Mouse (Mus musculus): Measurements from ENCODE around the gene Trim38.

The Trim38 gene

GRCm38 (mm10) chr13:23761871-23762821, 7.6 kb upstream of the Trim38 start, which contains the start of gene Hist1h3a:
Gene Hist1h3a (minus strand): TSS chr13:23762386.
- DNase-seq = peak; percentile 81

GRCm38 (mm10) chr13:23763242-23763585, 6.5 kb upstream of the Trim38 start:
- DNase-seq = no peak

GRCm38 (mm10) chr13:23763586-23764323, 6.0 kb upstream of the Trim38 start, which contains the start of gene Hist1h1a:
Gene Hist1h1a (plus strand): TSS chr13:23763666.
- DNase-seq = peak; percentile 83

DNA sequence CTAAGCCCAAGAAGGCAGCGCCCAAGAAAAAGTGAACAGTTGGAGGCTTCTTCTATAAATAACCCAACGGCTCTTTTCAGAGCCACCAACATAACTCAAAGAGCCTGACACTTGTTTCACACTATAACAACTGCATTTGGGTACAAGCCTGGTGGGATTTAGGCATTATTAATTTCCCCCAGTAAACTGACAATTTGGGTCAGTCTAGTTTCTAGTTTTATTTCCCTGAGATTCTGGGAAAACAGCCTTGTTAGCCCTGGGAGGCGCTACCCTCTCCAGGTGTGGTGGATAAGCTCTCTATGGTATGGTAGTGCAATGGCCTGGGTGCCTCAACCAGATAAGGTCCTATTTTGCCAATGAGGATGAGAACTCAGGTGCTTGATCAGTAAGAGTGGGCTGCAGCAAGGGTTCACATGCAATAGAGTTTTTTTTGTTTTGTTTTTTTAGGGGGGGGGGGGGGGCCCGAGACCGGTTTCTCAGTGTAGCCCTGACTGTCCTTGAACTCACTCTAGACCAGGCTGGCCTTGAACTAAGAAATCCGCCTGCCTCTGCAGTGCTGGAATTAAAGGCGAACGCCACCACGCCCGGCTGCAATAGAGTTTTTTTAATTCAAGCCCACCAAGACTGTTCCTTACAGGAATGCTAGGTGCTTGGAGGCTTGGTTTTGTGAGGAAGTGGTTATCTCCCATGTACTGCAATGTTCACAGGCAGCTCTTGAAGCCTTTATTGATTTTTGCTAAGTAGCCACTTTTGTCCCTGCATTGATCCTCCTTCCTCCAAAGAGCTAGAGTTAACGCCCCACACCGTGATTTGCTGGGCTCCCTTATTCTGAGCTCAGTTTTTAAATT, 5.2 kb upstream of the Trim38 start:
- DNase-seq = no peak

DNA sequence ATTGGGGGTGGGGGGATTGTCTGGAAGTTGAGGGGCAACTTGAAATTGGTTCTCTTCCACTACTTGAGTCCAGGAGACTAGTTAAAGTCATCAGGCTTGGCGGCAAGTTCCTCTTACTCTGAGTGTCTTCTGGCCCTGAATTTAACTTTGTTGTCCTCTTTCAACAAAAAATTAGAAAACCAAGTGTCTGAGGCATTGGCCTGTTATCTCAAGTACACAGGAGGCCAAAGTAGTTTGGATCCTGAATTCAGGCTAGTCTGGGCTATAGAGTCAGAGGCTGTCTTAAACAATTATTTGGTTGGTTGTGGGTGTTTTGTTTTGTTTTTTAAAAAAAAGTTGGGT, 4.6 kb upstream of the Trim38 start:
- no peak for DNase-seq

GRCm38 (mm10) chr13:23766772-23767171, 2.9 kb upstream of the Trim38 start:
- DNase-seq = no peak

DNA sequence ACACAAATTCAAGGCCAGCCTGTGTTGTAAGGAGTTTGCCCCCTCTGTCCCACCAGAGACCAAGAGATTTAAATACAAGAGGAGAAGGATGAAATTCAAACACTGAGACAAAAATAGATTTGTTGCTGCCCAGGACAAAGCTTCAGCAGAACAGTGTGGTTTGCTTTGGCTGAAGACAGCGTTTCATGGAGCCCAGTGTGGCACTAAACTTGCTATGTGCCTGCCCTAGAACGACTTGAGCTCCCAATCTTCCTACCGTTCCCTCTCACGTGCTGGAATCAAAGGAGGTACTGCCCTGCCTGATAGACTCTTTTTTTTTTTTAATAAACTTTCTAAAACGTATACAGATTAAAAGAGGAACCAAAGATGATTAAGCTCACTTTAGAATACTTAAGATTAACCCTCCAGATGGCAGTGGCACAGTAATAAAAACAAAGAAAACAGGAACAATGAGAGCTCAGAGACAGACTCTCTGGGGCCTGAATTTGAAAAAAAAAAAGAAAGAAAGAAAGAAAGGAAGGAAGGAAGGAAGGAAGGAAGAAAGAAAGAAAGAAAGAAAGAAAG, 797 bp upstream of the Trim38 start:
- no peak for DNase-seq

DNA sequence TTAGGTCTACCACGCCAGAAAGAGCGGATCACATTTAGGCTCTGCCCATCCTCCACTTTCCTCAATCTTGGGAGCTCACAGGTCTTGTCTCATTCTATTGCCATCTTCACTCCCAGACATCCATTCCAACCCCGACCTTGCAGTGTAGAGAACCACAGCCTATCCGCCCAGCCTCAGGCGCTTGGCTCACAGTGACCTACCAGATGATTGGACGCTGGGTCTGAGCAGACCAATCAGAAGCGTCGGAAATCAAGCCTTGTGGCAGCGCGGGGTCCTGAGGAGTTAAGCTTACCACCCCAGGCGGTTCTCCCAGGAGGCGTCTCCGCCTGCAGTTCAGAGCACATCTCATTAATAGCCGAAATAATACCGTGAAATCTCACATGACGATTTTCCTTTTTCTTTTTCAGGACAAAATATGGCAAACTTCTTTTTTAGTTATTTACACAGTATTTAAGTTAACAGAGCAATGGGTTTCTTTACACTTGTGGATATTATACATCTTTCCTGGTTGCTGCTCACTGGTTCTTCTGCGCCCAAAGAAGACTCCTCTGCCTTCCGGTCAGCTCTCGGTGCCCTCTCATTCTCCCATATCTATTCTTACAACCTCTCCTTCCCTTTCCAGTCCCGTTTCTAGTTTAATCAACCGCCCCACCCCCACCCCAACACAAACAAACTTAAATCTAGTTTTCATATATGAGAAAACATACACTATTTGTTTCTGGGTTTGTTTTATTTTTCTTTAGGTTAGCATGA, 3.0 kb downstream of the Trim38 start:
- DNase-seq = no peak

DNA sequence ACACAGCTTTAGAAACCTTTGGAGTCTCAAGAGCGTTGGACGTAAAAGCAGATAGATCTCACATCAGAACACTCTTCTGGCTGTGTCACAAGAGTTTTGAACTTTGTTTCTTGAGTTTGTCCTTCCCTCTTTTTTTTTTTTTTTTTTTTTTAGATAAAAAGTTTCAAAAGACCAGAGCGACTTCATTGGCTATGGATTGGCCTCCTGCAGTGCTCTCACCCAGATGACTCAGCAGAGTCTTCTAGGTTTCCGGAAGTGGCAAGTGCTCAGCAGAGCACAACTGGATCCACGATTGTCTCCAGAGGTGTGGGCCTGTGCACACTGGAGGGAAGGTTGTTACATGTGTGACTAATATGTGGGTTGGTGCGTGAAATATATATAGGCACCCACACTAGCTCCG, 8.6 kb downstream of the Trim38 start:
- no peak for DNase-seq

DNA sequence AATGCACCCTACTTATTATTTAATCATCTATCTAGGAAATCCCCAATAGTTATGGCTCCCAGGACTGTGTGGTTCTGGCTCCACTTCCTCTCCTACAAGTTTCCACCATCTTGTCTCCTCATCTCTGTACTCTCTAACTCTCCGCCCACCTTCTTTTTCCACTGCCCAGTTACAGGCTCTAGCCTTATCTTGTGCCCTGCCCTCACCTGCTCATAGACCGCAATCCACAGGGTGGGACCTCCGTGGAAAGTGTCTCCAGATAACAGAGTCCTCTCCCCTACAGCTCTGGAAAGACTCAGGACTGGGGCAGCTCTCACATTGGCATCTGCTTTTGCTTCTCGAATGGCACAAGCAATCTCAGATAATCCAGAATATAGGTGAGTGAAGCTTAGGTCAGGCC, 9.3 kb downstream of the Trim38 start:
- no peak for DNase-seq

DNA sequence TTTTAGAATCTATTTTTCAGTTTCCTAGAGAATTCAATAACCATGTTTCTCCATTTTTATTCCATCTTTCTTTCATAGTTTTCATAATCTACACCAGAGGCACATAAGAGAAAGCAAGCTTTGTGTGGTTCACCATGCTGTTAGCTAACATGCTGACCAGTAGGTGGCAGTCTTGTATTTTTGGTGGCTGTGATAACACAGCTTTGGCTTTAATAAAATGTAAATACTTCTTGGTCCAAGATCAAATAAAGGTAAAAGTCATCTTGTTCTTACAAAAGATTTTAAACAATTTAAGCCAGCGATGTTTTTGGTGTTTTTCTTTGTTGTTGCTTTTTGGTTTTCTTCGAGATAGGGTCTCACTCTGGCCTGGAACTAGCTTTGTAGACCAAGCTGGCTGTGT, 22.8 kb downstream of the Trim38 start:
- peak; percentile 7 for DNase-seq

DNA sequence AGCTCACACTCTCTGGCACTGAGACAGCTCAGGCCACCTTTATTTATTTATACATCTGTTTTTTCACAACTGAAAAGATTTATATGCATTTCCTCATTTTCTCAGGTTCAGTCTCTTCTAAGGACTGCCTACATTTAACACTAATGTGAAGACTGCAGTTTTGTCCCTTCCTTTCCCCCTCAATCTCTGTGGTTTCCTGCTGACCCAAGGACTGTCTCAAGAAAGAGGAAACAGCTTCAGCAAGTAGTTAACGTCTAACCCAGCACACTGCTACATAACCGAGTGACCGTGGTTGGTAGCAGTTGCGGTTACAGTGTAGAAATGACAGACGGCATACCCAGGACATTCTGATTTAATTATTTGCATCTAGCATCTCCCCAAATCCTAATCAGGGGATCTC, 29.7 kb downstream of the Trim38 start:
- no peak for DNase-seq

GRCm38 (mm10) chr13:23804532-23804931, 34.8 kb downstream of the Trim38 start:
- no peak for DNase-seq

DNA sequence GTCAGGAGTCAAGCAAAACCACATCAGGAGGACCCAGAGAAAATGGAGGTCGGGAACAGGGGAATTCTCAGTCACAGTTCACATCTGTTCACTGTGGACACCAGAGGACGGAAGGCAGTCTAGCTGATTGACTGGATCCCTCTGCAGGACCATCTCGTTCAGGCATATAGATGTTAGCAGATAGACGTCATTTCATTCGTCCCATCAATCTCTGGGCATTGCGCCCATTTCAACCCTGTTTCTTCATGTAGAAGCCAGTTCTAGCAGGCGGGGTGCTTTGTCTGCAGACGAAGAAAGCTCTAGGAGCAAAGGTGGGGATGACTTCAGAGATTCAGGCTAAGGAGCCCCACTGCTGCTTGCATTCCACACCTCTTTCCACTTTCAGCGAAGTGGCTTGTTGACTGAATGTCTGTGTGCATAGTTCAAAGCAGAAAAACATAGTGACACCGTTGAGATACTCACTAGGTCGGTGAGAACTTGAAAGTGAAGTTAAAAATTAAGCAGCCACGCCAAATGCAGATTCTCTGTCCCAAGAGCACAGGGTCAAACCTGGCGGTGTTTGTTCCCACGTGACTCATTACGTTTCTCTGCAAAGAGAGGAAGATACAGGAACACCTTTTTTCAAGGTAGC, 36.8 kb downstream of the Trim38 start, which contains the start of gene Slc17a2:
Gene Slc17a2 (plus strand): TSS at position 572 of the 631 bp plus-strand sequence.
- DNase-seq = no peak

DNA sequence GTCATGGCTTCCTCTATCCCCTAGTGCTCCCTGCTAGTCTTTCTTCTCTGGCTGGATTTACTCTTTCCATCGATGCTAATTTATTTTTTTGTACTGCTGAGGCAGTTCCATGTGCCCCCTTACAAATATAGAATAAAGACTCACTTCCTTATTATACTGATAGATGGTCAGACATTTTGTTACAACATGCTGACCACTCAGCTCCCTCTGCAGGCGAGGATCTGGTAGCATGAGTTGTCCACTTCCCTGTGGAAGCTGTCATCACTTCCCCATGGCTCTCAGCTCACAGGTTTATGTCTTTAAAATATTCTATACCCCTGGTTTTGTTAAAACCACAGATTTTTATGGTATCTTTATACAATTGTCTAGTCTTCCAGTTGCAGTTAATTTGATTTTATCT, 46.4 kb downstream of the Trim38 start:
- no peak for DNase-seq

DNA sequence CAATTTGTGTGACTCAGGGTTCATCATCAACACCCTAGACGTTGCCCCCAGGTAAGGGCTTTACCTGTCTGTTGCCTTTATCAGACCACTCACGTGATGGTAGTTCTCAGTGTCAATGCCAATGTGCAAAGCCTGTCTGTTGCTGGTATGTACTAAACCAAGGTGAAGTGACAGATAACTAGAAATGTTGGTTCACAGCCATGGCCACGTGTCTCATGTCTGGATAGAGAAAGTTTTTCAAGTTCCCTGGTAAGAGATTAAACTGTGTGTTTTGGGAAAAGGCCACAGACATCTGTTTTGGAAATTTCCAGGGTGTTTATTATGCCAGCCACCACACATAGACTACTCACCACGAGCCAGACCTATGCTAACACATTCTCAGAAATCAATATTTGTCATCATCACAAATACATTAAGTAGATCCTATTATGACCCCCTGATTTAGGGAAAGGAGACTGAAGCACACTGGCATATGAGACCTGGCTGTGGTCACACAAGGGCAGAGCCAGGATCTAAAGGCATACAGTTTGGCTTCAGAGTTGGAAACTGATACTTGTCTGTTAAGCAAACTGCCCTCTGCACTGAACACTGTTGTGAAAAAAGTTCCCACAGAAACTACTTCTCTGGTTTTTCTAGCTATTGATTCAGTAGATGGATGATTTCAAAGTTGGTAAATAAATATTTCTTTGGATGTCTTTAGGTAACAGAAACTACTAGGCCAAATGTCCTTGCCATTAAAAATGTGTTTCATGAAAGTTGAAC, 50.6 kb downstream of the Trim38 start:
- DNase-seq = no peak

- DNase-seq = no peak
Observed at GRCm38 (mm10) chr13:23822213-23822612, 52.5 kb downstream of the Trim38 start.

- no peak for DNase-seq
Observed at GRCm38 (mm10) chr13:23826606-23827005, 56.9 kb downstream of the Trim38 start.

- DNase-seq = no peak
Observed at GRCm38 (mm10) chr13:23833053-23833452, 63.3 kb downstream of the Trim38 start.

DNA sequence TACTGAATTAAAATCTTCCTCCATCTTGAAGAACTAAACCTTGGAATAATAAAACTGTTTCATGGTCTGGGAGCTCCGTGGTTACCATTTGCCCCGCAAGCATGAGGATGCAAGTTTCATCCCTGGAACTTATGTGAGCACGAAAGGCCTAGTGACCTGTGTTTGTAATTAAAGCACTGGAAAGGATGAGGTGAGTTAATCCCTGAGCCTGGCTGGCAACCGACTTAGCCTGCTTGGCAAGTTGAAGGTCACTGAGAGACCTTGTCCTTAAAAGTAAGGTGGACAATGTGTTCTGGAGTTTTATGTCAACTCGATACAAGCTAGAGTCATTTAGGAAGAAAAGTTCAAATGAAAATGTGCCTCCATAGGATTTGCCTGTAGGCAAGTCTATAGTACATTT, 65.1 kb downstream of the Trim38 start:
- no peak for DNase-seq

DNA sequence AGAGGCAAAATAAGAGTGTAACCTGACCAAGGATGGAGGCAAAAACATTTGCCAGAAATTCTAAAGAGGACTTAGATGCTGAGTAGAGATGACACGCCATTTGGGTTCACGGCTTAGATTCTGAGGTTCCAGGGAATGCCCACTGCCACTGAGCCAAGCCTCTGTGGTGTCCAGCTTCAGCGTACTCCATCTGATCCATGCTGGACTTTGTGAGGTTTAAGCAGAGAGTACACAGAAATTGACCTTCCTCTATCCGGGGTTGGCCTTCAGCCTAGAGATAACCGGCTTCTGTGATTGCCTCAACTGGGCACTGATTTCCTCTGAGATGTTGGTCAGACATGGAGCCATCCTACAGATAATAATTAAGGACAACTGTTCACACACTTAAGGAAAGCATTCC, 66.9 kb downstream of the Trim38 start:
- no peak for DNase-seq

All from cerebellum, adult 9-11 months (tissue).